ENCODE assay signal across 20 mouse cellular contexts in the genomic region with DNA sequence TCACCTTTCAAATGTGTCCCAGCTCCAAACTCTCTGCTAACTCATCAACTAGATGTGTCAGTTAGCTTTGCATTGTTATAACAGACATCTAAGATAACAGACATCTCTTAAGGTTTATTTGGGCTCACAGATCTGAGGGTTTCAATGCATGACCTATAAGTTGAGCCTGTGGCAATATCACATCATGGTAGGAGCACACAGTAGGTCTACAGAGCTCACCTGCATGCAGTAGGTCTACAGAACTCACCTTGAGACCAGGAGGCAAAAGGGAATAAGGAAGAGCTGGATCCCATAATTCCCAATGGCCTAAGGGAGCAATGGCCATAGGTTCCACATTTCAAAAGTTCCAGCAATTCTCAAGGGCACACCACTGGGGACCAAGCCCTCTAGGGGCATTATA. TPM values are rescaled to one million over a fixed set of nuclear protein-coding genes. Genes with fewer than 3 reads are reported as not detected.
DNase-seq lines count a peak whose midpoint lies in the region; ATAC-seq and TF ChIP-seq lines count a peak whose summit lies in the region.
"Had no signal": no experiment of that assay in that cellular context is flagged by ENCODE, and none has a peak within 500 bp of the region (broad histone marks: within the 10 kb centered on the region; RNA-seq: fewer than 3 reads in every experiment).

No protein-coding gene starts in this region.

- H3K4me2 ChIP-seq in CH12.LX (ENCODE audit: insufficient read depth, low read depth, poor library complexity, severe bottlenecking), result no peak overlapping the region
- H3K4me2 ChIP-seq in neural tube, embryonic 15.5 days, result no peak overlapping the region

- H3K9me3 ChIP-seq in CH12.LX (replicated peaks; ENCODE audit: low read length) (no peaks in the 10 kb centered on the region), MEL (replicated peaks; ENCODE audit: insufficient read depth, low read length) (no peaks in the 10 kb centered on the region)
- H3K9me3 ChIP-seq in neural tube, embryonic 15.5 days (replicated peaks), result no peaks in the 10 kb centered on the region
- H3K9me3 ChIP-seq: G1E had no signal

- DNase-seq in CH12.LX (ENCODE audit: extremely low read depth) (no peak), MEL (ENCODE audit: low read depth, low spot score) (no peak)
- DNase-seq: adrenal gland, adult 2 months; adrenal gland, adult 8-10 months; adrenal gland, postnatal 10 days; adrenal gland, postnatal 14 days; adrenal gland, postnatal 25 days; adrenal gland, postnatal 36 days; B cell, adult 2 months; cerebellum, adult 11 months; cerebellum, adult 11-12 months; cerebellum, adult 18-20 months; cerebellum, adult 2 months; cerebellum, adult 8-10 months; cerebellum, adult 9-10 months had no signal

- TF ChIP-seq EP300 in CH12.LX (IDR thresholded peaks at IDR 0.05; ENCODE audit: low read length), result no peak
- TF ChIP-seq EP300 in MEL (IDR thresholded peaks at IDR 0.05; ENCODE audit: low read depth in 1 of 2, low read length in 2 of 2), result no peak

- no peak for TF ChIP-seq CTCF in CH12.LX (conservative IDR thresholded peaks at IDR 0.05 in 1 of 2, IDR thresholded peaks at IDR 0.05 in 1 of 2; ENCODE audit: low read depth in 2 of 2, low read length in 2 of 2)
- TF ChIP-seq CTCF in MEL (IDR thresholded peaks at IDR 0.05 in 2 of 3, conservative IDR thresholded peaks at IDR 0.05 in 1 of 3; ENCODE audit: control insufficient read depth in 1 of 3, insufficient read depth in 1 of 3, low read depth in 2 of 3, low read length in 3 of 3, poor library complexity in 1 of 3, severe bottlenecking in 1 of 3), result no peak

- H3K79me2 ChIP-seq in CH12.LX (replicated peaks; ENCODE audit: control insufficient read depth, extremely low read depth, insufficient read depth, poor library complexity, severe bottlenecking), result no peaks in the 10 kb centered on the region
- no peaks in the 10 kb centered on the region for H3K79me2 ChIP-seq in MEL (ENCODE audit: control insufficient read depth, insufficient read depth, low read length, poor library complexity)

- H3K36me3 ChIP-seq in CH12.LX (replicated peaks in 1 of 2; ENCODE audit: control insufficient read depth in 1 of 2, insufficient read depth in 1 of 2, low read length in 1 of 2) (no peaks in the 10 kb centered on the region), MEL (ENCODE audit: control insufficient read depth in 1 of 2, insufficient read depth in 2 of 2, low read length in 2 of 2) (peaks cover 0 to 26% of the 10 kb centered on the region in 2 experiments; a peak in 2 of 4 replicates)
- no peaks in the 10 kb centered on the region for H3K36me3 ChIP-seq in neural tube, embryonic 15.5 days
- H3K36me3 ChIP-seq: G1E had no signal

- H3K27me3 ChIP-seq in CH12.LX (replicated peaks), result no peaks in the 10 kb centered on the region
- H3K27me3 ChIP-seq in MEL (ENCODE audit: control insufficient read depth in 1 of 2, insufficient read depth in 2 of 2, low read length in 2 of 2), result no peaks in the 10 kb centered on the region
- no peaks in the 10 kb centered on the region for H3K27me3 ChIP-seq in neural tube, embryonic 15.5 days (replicated peaks)
- H3K27me3 ChIP-seq: Patski had no signal

- H3K27ac ChIP-seq in CH12.LX (ENCODE audit: insufficient read depth, low read depth) (no peak overlapping the region), MEL (ENCODE audit: control insufficient read depth, low read depth, low read length) (no peak overlapping the region)
- no peak overlapping the region for H3K27ac ChIP-seq in neural tube, embryonic 15.5 days (replicated peaks)

- TF ChIP-seq POLR2A in CH12.LX (IDR thresholded peaks at IDR 0.05; ENCODE audit: low read depth, low read length), result no peak
- no peak for TF ChIP-seq POLR2A in MEL (IDR thresholded peaks at IDR 0.05; ENCODE audit: control insufficient read depth in 1 of 2, insufficient read depth in 1 of 2, low read depth in 1 of 2, low read length in 2 of 2, poor library complexity in 1 of 2)

- dilution Hi-C loops in CH12.LX (cut with MboI; ENCODE audit: extremely low pct_ligation_motif_present, extremely low pct_unique_long_range_greater_than_20kb, low sequenced_read_pairs), result no loop called here

- in situ Hi-C loops in CH12.LX (cut with MboI; ENCODE audit: low pct_ligation_motif_present, low pct_unique_long_range_greater_than_20kb, low sequenced_read_pairs), result no loop called here

- no peak for TF ChIP-seq RAD21 in CH12.LX (IDR thresholded peaks at IDR 0.05; ENCODE audit: low read depth, low read length)
- no peak for TF ChIP-seq RAD21 in MEL (IDR thresholded peaks at IDR 0.05; ENCODE audit: low read depth, low read length)

- H3K4me3 ChIP-seq in CH12.LX (replicated peaks in 1 of 3; ENCODE audit: low read depth in 2 of 3, low read length in 2 of 3, poor library complexity in 1 of 3) (no peak overlapping the region), MEL (ENCODE audit: control insufficient read depth in 1 of 2, insufficient read depth in 1 of 2, low read depth in 2 of 2, low read length in 2 of 2) (no peak overlapping the region)
- no peak overlapping the region for H3K4me3 ChIP-seq in neural tube, embryonic 15.5 days (replicated peaks)

- H3K9ac ChIP-seq in CH12.LX (ENCODE audit: insufficient read depth, low read depth), result no peak overlapping the region
- H3K9ac ChIP-seq in MEL (ENCODE audit: control insufficient read depth, low read depth, low read length, poor library complexity, severe bottlenecking), result no peak overlapping the region
- no peak overlapping the region for H3K9ac ChIP-seq in neural tube, embryonic 15.5 days (replicated peaks)

- peaks cover 6 to 19% of the 10 kb centered on the region in 2 experiments for H3K4me1 ChIP-seq in CH12.LX (ENCODE audit: control insufficient read depth in 1 of 2, insufficient read depth in 2 of 2)
- peaks cover 8 to 28% of the 10 kb centered on the region in 2 experiments for H3K4me1 ChIP-seq in MEL (ENCODE audit: control insufficient read depth in 1 of 2, insufficient read depth in 2 of 2, low read length in 2 of 2)
- H3K4me1 ChIP-seq in neural tube, embryonic 15.5 days, result no peaks in the 10 kb centered on the region

- no peak for ATAC-seq in CD4-positive, CD25-positive, alpha-beta regulatory T cell, adult 4 months
- ATAC-seq in neural tube, embryonic 15.5 days (ENCODE audit: low FRiP score), result no peak
- ATAC-seq: activated CD4-positive, CD25-positive, alpha-beta regulatory T cell, adult 4 months; Patski had no signal

TF ChIP-seq in CH12.LX, 34 proteins besides CTCF, POLR2A, EP300 and RAD21:
- TF ChIP-seq ZKSCAN1 (IDR thresholded peaks at IDR 0.05; ENCODE audit: borderline replicate concordance, low read depth, low read length) (peak; percentile 57), JUN (IDR thresholded peaks at IDR 0.05; ENCODE audit: insufficient read depth, low read depth, low read length) (no peak), CHD2 (IDR thresholded peaks at IDR 0.05; ENCODE audit: low read length) (no peak), MAX (IDR thresholded peaks at IDR 0.05; ENCODE audit: low read length) (no peak), MYC (IDR thresholded peaks at IDR 0.05; ENCODE audit: low read depth, low read length) (no peak), ZNF384 (IDR thresholded peaks at IDR 0.05; ENCODE audit: low read depth, low read length) (no peak)

TF ChIP-seq in MEL, 35 proteins besides CTCF, POLR2A, EP300 and RAD21:
- peak; percentile 91 for TF ChIP-seq ZKSCAN1 (IDR thresholded peaks at IDR 0.05; ENCODE audit: low read depth, low read length)
- TF ChIP-seq NELFE (IDR thresholded peaks at IDR 0.05; ENCODE audit: low read depth, low read length), result no peak

RNA-seq across cellular contexts. Expression of gene Wipf1, which starts 31.2 kb away (rescaled TPM):
- total RNA-seq in CH12.LX (2012; rRNA removed), result 18.3 and 19.2 TPM in 2 replicates
- total RNA-seq in CH12.LX (2014; rRNA removed), result 18.8 and 21.8 TPM in 2 replicates
- polyA plus RNA-seq in CH12.LX (2012; ENCODE audit: insufficient read length, low read depth), result 88.7 and 95.0 TPM in 2 replicates
- 5.2 and 7.8 TPM in 2 replicates for total RNA-seq in MEL (2012; rRNA removed)
- polyA plus RNA-seq in MEL (2012; ENCODE audit: insufficient read depth in 1 of 2, insufficient read length in 2 of 2, low read depth in 1 of 2, low replicate concordance in 2 of 2, missing spikeins in 1 of 2), result 10 to 100 TPM; 27.1 to 83.9 TPM
- polyA plus RNA-seq in CD4-positive, CD25-positive, alpha-beta regulatory T cell, adult 4 months (2017; shearing (Covaris generic)), result 10 to 100 TPM; 54.2 to 66.6 TPM
- polyA plus RNA-seq in neural tube, embryonic 15.5 days (2015; fragmentation: Nextera tagmentation; extraction: Ambion mirVana), result 2.4 and 4.8 TPM in 2 replicates

Comparison
In these comparisons a context has a peak if more than half of its experiments do, and no peak if none do; other contexts are left out.
1. Of the 35 proteins assayed by ChIP-seq in both MEL and CH12.LX: peak only in MEL: none; only in CH12.LX: none; in both: ZKSCAN1; in neither: 34.